Mouse (Mus musculus) gastrocnemius, postnatal 14 days (tissue): ENCODE measurements around the gene Adam19. TPM values are rescaled to one million over a fixed set of nuclear protein-coding genes. Genes with fewer than 3 reads are reported as not detected.

Experiments
- DNase-seq: peaks from one replicate; pipeline ENCODE4 v3.0.0; 2021; ENCODE audit warnings: mixed read lengths
- intact Hi-C: fragments of 180-260 bp; cut with DNase I; formaldehyde crosslinking; loops from one replicate; pipeline ENCODE4 v1.15.1; 2025; ENCODE audit warnings: low total_unique reads
- total RNA-seq, 2 experiments: library from RNA; stranded (reverse); gene quantifications; 2 replicates each; pipeline ENCODE4 v1.2.3; 2021

The Adam19 gene
- total RNA-seq, 2 experiments from 2014 or later: 13.0 to 22.2 TPM

DNA sequence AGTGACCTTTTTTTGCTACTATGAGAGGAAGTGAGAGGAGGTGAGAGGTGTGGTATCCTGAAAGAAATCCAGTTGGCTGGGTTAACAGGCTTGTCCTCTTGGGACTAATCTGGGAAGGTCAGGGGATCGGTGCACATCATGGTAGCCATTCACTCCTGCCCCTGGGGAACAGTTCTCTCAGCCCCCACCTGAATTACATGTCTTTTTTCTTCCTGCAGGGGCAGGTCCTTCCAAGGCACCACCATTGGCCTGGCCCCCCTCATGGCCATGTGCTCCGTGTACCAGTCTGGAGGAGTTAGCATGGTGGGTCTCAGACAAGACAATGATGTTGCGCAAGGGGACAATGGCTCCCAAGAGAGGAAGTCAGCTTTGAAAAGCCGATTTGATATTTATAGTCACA lies 67.1 kb downstream of the Adam19 start:
- no peak for DNase-seq
- intact Hi-C loops: loop anchor here (10.0 kb wide), 1 partner anchor 178 kb away; the partner anchor contains the start of gene Lsm11

DNA sequence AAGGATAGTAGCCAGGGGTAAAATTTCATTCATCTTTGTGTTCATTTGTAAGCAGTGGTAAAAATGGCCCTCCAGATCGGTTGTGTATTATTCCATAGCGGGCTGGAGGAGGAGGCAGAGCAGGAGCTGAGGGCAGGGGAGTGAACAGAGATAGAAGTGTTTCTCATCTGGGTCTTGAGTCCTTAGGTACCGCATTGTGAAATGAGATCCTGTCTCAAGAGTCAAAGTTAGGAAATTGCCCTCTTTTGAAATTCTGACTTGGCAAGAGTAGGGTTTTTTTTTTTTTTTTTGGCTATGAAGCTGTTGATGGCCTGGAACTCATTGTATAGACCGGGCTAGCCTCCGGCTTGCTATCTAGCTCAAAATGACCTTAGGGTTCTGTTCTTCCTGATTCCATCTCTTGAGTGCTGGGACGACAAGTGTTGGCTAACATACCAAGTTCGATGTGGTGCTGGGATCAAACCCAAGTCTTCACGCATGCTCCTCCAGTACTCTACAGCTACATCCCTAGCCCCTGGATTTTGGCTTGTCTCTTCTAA lies 67.6 kb downstream of the Adam19 start:
- no peak for DNase-seq
- intact Hi-C loops: loop anchor here (10.0 kb wide), 1 partner anchor 179 kb away; the partner anchor contains the start of gene Lsm11

DNA sequence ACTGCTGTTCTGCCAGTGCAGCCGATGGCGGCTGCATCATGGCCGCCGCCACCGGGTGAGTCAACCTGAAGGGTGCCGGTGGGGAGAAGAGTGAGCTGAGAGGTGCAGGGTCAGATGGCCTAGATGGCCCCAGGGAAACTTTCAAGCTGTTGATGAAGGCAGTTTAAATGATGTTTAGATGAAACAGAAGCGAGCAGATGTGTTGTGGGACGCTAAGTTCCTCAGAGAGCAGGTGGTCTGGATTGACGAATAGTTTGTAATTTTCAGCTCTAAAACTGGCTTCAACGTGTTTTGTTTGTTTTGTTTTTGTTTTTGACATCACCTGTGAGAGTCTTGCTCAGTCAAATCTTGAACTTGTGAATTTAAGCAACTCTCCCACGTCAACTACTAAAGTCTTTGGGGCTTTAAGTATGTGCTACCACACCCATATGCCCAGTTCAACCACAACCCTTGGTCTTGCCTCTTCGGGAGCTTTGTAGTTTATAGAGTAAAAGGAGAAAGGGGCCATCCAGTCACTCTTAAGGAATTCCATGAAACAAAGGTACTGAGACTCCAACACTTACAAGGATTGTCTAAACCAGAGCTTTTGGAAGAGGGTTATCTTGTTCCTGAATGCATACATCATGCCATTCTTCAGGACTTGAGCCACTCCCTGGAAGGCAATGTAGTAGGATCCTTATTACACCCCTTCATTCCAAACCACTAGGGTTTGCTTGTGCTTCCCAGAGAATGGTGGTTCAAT lies 69.5 kb downstream of the Adam19 start:
- intact Hi-C loops: loop anchor here (5.0 to 10.0 kb wide), 2 partner anchors 68 to 180 kb away; partner anchors contain the start of genes Adam19 and Lsm11
- DNase-seq: no peak

DNA sequence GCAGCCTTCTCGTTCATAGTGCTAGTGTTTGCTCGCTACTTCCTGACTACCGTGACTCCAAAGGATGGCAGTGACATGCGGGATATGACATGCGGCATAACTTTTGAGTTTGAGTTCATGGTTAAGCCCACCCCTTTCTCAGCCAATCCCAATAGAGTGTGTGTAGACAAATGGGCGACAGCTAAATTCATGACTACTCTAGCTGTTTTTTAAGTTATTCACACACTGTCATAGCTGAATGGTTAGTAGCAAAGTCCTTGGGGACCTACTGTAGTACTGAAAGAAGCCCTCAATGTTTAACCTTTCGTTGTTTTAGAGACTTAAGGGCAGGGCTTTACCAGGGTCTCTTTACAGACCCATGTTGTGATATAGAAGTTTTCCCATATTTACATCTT lies 70.0 kb downstream of the Adam19 start:
- intact Hi-C loops: loop anchor here (5.0 to 10.0 kb wide), 2 partner anchors 69 to 181 kb away; partner anchors contain the start of genes Adam19 and Lsm11
- no peak for DNase-seq

DNA sequence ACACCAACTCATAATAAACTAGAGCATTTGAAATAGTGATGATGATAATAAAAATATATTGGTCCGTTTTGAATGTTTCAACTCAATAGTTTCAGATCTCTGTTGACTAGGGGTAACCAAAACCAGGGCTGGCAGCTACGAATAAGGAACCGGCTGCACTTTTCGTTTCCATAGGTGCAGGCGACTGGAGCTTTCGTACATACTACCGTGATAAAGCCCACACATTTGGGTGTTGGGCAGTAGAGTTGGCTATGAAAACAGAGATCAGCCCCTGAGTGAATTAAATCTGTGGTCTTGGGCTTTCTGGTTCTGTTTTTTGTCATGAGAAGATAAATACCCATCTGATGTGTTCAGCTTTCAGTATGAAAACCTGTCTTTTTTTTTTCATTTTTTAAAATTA lies 70.5 kb downstream of the Adam19 start:
- DNase-seq: no peak
- intact Hi-C loops: loop anchor here (5.0 to 10.0 kb wide), 2 partner anchors 69 to 182 kb away; partner anchors contain the start of genes Adam19 and Lsm11

DNA sequence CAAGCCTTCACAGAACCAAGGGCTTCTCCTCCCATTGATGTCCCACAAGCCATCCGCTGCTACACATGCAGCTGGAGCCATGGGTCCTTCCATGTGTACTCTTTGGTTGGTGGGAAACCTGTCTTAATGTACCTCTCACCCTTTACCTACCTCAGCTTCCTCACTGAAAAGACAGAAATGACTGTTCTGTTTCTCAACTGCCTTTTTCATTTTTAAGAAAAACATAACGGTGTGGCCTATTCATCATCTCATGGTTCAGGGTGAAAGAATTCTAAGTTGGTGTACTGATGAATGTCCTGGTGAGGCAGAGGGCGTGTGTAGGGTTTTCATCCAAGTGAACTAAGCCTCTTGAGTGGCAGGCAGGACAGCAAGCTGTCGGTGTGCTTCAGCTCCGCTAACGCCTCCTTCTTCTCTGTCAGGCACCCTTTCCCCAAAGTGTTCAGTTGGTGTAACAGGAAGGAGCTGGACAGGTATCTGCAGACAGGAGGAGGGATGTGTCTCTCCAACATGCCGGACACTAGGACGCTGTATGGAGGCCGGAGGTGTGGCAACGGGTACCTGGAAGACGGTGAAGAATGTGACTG lies 71.1 kb downstream of the Adam19 start:
- intact Hi-C loops: loop anchor here (5.0 to 10.0 kb wide), 2 partner anchors 70 to 182 kb away; partner anchors contain the start of genes Adam19 and Lsm11
- DNase-seq: no peak

DNA sequence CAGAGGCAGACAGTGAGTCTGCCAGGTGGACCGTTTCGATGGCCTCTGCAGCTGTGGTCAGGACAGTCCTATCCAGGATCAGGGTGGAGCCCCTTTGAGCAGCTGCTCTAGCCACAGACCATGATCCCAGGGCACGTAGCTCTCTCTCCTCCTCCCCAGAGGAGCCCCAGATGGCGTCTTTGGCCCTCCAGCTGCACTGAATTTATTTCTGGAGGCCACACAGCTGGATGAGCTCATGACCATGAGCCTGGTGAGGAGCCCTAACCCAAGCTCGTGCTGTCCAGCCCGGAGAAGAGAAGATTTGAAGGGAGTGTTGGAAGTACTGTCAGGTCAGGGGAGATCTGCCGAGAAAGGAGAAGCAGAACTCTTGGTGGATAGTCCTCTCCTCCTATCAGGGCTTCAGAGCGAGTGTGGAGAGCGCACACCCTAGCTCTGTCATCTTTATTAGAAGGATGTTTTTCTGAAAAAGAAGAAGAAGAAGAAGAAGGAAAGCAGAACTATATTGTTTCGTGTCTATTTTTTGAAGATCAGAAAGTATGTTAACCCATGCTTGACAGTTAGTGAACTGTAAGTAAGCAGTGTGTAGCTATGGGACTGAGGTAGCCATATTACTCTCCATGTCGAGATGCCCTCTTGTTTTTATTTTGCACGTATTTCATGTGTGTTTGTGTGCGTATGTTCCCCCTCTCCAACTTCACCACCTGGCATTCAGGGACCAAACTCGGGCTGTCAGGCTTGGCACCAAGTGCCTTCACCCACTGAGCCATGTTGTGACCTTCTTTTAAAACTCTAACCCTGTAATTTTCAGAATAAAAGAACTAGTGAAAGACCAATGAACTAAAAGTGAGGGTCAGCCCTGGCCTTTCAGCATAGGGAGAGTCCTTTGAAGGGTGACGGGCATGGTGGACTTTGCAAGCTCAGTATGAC lies 72.1 kb downstream of the Adam19 start:
- peak; percentile 81 for DNase-seq
- intact Hi-C loops: loop anchor here (5.0 to 10.0 kb wide), 2 partner anchors 71 to 183 kb away; partner anchors contain the start of genes Adam19 and Lsm11

DNA sequence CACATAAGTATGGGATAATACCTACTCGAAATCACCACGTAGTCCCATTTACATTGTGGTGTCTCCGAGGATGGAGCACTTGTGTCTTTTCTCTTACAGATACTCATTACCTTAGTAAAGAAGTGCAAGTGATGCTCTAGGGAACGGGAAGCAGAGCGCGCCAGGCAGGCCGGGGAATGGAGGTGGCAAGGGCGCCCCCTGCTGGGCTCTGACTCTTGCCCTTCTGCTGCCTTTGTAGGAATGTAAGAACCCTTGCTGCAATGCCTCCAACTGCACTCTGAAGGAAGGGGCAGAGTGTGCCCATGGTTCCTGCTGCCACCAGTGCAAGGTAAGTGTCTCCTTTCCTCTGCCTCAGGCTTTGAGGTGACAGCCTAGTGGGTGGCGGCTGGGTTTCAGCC lies 72.8 kb downstream of the Adam19 start:
- peak; percentile 80 for DNase-seq
- intact Hi-C loops: loop anchor here (5.0 to 10.0 kb wide), 2 partner anchors 71 to 184 kb away; partner anchors contain the start of genes Adam19 and Lsm11

DNA sequence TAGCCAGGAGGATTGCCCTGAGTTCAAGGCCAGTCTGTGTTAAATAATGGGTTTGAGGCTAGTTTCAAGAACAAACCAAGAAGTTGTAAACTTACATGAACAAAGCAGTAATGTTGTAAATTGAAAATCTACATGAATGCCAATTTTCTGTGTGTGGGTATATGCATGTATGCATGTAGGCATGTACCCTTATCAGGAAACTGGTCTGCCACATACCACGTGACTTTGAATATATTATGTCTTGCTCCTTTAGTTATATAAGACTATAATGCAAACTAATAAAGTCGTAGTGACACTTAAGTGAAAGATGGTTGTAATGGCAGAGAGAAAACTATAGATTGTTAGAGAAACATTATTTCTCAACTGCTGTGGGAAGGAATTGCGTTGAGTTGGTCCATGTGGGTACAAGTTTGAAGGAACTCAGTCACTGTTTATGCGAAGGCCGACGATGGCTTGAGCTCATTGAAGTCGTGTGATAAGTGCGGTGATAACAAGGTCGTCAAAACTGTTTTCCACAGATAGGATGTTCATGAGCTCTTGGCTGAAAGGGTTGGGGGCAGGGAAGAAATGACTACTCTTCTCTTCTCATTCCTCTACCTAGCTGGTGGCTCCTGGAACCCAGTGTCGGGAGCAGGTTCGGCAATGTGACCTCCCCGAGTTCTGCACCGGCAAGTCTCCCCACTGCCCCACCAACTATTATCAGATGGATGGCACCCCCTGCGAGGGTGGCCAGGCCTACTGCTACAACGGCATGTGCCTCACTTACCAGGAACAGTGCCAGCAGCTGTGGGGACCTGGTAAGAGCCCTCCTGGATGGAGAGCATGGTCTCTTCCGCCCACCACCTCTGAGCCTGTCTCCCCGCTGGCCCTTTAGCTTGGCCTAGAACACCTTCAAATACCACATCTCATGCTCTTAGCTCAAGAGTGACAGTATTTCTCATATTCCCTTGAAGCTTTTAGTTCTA lies 75.5 kb downstream of the Adam19 start:
- no peak for DNase-seq
- intact Hi-C loops: loop anchor here (10.0 kb wide), 2 partner anchors 83 to 167 kb away; no protein-coding TSS in a partner anchor

DNA sequence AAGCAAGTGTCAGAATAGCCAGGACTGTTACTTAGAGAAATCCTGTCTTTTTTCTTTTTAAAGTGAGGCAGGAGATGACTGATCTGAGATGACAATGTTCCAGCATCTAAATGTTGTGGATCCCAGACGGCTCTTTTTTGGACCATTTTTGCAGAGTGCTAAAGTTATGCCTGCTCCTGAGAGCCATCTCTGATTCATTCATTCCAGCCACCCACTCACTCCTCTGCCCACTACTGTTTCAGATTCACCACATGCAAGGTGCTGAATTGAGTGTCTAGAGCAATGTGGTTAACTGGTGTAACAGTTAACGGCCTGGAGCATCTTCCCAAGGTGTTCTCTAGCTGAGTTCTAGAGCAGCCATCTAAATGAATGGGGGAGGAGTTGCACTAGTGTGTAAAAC lies 79.1 kb downstream of the Adam19 start:
- DNase-seq: no peak
- intact Hi-C loops: loop anchor here (10.0 kb wide), 2 partner anchors 80 to 170 kb away; no protein-coding TSS in a partner anchor

DNA sequence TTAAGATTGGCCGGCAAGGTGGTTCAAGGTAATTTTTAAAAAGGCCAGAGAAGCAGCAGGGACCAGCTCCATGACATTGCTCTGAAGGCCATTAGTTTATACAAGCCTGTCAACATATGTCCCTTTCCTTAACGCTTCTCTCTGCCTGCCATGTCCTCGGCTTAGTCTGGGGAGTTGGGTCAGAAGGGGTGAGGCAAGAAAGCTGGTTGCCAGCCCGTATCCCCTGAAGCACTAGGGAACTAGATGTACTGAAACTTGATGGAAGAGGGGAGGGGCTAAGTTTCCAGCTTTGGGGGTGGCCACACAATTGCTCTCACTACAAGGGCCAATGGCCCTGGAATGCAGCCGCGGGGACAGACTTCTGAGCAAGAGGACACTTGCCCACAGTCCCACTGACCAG lies 87.5 kb downstream of the Adam19 start:
- intact Hi-C loops: no loop called here
- no peak for DNase-seq

DNA sequence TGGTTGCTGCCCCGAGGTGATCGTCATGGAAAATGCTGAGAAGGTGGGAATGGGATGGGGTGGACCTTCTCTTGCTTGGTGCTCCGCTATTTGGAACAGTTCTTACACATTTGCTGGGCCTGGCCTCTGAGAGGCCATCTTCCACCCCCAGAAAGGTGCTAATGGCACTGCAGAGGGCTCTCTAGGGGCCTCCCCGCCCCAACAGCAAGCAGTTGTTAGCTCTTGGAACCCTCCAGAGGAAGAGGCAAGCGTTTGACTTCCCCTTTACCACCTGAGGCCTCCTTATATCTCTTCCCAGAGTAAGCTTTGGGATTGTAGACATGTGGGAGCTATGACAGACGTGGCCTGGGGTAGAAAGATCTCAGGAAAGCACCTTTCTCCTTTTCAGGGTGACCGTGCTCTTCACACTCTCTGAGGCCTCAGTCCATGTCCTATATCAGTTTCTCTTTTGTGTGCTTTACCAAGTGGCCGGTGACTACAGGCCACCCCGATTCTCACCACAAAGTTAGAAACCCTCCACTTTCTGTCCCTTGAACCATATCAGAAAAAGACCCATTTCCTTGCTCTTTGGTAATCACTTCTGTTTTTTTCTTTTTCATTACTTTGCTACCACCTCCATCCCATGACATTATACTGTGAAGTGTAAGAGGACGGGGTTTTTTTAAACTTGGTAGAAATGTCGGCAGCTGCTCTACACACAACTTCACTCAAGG lies 89.5 kb downstream of the Adam19 start:
- DNase-seq: no peak
- intact Hi-C loops: no loop called here

DNA sequence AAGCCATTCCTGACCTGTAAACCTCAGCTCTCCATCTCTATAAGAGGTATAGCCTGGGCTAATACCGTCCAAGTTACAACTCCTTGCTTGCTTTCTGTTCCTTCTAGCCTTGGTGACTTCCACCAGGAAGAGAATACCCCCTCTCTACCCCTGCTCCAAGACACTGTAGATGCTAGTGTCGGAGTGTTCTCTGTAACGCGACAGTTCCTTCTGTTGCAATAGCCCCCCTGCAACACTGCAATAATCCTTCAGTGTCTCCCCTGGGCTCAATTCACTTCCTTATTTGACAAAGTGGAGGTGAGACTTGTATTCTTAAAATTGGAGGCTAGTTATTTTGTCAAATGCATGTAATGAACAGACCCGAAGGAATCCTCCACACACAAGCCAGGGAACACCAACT lies 90.8 kb downstream of the Adam19 start:
- no peak for DNase-seq
- intact Hi-C loops: no loop called here

DNA sequence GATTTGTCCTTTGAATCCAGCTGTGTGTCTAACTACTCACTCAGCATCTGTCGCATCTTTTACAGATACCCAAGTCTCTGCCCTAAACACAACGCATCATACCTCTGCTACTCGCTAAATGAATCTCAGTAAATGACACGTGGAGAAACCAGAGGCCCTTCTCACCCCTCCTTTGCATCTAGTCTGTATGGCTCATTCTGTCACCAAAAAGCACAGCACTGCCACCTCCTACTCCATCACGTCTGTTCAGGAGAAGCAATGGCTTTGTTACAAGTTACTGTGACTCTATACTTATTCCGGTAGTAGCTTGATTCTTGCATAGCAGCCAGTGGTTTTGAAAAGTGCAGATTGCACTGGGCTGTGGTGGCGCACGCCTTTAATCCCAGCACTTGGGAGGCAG lies 101.2 kb downstream of the Adam19 start:
- DNase-seq: no peak
- intact Hi-C loops: no loop called here

DNA sequence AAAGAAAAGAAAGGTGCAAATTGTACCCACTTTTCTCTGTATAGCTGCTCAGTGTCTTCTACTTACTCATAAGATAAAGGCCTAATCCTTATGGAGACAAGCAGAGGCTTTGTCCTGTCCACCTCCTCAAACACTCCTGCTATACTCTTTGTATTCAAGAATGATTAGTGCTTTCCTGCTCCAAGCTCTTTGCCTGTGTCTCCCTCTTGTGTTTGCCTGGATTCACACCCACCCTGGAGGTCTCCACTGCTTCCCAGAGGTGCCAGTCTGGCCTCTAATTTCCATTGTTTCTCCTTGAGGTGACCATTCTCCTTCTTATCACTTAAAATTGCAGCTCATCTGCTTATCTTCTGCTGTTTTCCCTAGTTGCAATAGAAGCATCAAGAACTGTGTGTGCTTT lies 101.7 kb downstream of the Adam19 start:
- intact Hi-C loops: no loop called here
- no peak for DNase-seq

DNA sequence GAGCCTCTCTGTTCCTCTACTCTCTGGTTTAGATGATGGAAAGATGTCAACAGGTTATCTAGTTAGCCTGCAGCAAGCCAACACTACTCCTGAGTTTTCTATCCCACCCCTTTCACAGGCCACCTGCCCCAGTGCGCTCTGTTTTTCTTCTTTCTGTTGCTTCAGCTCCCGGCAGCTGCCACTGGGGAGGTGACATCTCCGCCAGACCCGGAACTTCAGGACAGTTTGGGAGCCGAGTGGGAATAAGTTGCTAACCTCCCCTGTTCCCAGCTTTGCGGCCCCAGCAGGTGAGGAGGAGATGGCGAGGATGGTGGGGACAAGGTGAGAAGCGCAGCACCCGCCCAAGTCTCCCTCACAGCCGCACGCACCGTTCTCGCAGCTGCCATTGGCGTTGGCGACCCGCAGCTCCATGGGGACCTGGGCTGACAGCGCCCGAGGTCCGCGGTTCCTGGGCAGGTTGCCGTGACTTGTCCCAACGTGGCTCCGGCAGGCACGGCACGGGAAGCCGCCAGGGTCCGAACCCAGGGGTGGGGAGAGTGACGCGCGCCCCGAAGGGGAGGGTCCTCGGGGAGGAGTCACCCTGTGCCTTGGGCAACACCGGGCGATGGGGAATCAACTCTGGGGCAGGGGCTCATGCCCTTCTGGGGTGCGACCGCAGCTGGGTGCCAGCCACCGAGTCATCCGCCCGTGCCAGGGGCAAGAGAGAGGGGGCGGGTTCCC lies 110.2 kb downstream of the Adam19 start, which contains the start of gene Nipal4:
Nipal4 (minus strand) TSS at position 643 of the 720 bp plus-strand sequence.
- peak; percentile 21 for DNase-seq
- intact Hi-C loops: no loop called here

DNA sequence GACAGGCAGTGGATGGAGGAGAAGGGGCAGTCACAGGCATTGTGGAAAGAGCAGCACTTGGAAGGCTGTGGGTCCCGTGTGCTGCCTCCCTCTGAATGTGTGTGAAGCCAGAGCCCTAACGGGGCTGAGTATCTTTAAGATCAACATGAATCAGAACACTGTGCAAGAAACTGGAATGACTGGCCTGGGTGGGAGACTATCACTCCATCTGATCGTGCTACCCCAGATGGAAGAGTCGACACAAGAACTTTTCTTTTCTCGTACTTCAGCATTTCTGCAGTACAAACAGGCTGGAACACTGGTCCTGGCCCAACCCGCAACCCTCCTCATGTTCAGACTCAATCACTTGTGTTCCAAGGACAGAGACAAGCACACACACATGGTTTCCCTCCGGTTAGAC lies 112.7 kb downstream of the Adam19 start:
- DNase-seq: no peak
- intact Hi-C loops: no loop called here
